Mouse (Mus musculus) kidney, adult 11 months (tissue): ENCODE results near the gene Psenen.

Source experiments
- DNase-seq: peaks from one replicate; pipeline ENCODE4 v3.0.0; 2022

Psenen gene

GRCm38 (mm10) chr7:30588676-30589434 lies 25.4 kb upstream of the Psenen start, which contains the start of gene Kmt2b:
TSS of gene Kmt2b (minus strand) at chr7:30588726.
- DNase-seq: peak; percentile 99

DNA sequence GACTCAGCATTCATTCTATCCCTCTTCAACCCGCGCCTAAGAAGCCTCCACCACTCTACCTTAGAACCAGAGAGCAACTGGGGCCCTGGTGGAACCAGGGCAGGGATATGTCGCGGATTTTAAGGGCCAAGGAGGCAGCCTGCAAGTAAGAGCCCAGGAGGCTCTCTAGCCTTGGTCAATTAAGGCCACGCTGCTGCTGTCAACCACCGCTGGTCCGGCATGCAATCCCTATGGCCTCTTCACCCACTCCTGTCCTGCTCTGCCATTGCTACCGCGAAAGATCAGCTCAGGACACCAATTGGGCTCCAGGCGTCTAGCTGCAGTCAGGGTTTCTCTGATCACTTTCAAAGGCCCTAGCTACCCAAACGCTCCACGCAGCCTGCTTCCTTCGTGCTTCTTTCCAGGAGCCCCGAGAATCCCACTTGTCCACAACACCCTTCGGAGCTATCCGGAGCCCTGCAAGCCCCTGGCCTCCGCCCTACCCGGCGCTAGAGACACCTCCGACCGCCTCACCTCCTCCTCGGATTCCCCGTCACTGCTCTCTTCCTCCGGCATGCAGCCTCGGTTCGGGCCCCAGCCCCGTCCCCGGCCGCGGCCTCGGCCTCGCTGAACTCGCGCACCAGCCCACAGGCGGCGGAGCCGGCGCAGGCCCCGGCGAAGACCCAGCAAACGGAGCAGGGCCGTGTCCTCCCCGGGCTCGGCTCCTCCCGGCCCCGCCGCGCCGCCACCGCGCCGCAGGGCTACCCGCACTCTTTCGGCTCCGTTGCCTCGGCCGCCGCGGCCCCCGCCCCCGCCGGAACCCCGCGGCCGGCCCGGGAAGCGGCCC lies 24.6 kb upstream of the Psenen start:
- peak; percentile 51 for DNase-seq

DNA sequence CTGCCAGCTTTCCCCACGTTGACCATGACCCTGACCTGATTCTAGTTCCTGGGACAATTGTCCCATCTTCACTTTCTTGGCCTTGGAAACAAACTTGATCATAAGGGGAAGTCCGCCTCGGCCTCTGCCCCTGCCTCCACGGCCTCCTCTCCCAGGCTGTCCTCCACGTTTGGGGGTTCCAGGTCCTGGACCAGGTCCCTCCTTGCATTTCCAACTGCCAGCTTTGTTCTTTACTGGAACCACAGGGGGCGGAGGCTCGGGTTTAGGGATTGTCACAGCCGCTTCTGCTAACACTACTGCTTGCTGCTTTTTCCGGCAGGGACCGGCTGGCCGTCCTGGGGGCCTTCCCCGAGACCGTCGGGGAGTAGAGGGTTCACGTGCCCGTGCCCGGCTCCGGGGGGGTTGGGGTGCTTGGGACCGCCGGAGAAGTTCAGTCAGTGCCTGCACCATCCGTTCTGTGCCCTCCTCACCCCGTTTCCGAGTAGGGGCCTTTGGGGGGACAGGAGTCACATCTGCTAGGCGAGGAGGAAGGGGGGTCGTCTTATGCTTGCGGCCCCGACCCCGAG lies 23.1 kb upstream of the Psenen start:
- no peak for DNase-seq

DNA sequence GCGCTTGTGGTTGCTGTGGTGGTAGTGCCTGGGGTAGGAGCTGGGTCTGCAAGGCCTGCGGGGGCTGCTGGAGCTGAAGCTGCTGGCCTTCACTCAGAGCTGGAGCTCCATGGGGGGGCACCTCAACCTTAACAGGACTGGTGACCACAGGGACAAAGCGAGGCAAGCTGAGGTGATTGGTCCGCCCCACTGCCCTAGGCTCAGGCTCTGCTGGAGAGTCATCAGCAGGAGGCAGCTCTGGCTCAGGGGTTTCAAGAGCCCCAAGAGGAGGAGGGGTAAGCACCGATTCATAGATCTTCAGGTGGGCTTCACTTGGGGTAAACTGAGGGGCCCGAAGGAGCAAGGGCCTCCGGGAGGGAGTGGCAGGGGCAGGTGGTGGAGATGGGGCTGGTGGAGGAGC lies 21.7 kb upstream of the Psenen start:
- no peak for DNase-seq

- no peak for DNase-seq
These were observed 20.9 kb upstream of the Psenen start for GRCm38 (mm10) chr7:30584339-30584738.

- peak; percentile 45 for DNase-seq
These were observed 18.1 kb upstream of the Psenen start for GRCm38 (mm10) chr7:30581547-30581946.

DNA sequence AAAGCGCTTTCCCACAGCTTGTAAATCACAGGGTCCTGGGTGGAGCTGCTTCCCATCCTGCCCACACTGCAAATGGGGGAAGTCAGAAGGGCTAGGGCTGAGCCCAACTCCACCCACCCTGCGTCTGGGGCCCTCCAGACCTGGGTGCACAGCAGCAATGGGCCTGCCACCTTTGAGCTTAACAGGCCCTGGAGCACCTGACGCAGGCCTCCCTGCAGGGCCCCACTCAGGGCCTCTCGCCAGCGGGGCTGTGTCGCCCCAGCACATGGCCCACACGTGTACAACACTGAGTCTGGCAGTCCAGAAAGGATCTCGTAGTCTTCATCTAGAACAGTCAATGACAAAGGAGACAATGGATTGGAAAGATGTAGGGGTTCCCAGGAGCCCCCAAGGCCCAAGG lies 16.5 kb upstream of the Psenen start:
- no peak for DNase-seq

GRCm38 (mm10) chr7:30572969-30573368 lies 9.5 kb upstream of the Psenen start:
- DNase-seq: peak; percentile 85

DNA sequence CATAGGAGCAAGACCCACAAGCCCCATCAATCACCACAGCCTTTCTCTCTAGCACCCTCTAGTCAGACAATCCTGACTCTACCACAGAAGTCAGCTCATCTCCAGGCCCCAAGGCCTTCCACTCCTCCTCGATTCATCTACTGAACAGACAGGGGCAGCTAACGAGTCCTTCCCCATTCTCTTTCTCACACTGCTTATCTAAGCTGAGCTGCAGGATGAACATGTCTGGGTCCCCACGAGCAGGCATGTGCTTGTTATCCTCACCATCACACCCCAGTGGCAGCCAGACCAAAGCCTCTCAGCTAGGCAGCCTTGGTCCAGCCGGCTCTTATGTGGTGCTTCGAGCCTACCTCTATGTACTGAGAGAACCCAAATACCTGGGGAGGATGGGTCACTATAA lies 9.0 kb upstream of the Psenen start:
- DNase-seq: no peak

DNA sequence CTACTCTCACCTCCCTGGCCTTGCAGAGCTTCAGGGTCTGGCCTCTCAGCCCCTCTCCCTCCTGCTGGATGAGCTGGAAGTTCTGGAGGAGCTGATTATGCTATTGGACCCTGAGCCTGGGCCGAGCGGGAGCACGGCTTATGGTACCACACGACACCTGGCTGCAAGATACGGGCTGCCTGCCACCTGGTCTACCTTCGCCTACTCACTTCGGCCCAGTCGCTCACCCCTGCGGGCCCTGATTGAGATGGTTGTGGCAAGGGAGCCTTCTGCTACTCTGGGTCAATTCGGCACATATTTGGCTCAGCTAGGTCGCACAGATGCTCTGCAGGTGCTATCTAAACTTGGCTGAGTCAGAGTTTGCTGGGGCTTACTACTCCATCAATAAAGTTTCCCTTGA lies 4.1 kb upstream of the Psenen start:
- DNase-seq: no peak

- DNase-seq: no peak
These were observed 2.6 kb upstream of the Psenen start for GRCm38 (mm10) chr7:30566033-30566432.

- no peak for DNase-seq
These were observed 1.6 kb upstream of the Psenen start, which contains the start of gene Igflr1 for GRCm38 (mm10) chr7:30564970-30565571. TSS of gene Igflr1 (plus strand) at chr7:30565427.

DNA sequence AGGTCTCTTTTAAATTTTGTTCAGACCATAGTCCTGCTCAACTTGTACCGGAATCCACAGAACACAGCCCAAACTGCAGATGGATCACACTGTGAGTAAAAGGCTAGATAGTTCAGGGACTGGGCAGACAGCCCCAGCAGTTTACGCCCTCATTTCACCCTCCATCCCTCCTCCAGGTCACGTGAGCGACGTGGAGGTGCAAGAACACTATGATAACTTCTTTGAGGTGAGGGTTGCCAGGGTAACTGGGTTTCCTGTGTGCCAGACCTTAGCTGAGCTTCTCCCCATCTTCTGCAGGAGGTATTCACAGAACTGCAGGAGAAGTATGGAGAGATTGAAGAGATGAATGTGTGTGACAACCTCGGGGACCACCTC lies 466 bp upstream of the Psenen start:
- DNase-seq: no peak

DNA sequence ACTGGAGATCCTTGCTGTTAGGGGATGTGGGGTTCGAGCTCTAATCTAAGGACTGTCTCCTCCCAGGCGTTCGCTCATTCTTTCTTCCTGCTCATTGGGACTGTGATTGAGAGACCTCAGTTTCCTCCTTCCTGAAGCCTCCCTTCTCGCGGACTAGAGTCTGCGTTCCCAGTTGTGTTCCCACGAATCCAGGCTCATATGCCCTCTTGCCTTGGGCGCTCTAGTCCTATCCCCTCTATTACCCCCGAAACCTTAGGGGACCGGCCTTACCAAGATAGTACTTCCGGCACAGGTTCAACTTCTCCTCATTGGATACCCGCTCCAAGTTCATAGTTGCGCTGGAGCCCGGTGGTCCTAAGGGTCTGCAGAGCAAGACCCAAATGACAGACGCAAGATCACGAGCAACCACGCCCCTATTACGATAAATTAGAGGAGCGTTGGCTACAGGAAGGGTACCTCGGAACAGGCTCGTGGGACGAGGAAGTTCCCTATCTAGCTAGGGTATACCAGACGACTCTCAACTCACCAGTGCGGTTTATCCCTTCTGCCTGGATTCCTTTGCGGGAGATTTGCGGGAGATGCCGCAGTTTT lies 806 bp downstream of the Psenen start:
- DNase-seq: no peak

- no peak for DNase-seq
These were observed 3.1 kb downstream of the Psenen start for GRCm38 (mm10) chr7:30560296-30560695.

GRCm38 (mm10) chr7:30559443-30559954 lies 3.9 kb downstream of the Psenen start, which contains the start of gene Lin37:
TSS of gene Lin37 (minus strand) at chr7:30559838.
- DNase-seq: peak; percentile 100

DNA sequence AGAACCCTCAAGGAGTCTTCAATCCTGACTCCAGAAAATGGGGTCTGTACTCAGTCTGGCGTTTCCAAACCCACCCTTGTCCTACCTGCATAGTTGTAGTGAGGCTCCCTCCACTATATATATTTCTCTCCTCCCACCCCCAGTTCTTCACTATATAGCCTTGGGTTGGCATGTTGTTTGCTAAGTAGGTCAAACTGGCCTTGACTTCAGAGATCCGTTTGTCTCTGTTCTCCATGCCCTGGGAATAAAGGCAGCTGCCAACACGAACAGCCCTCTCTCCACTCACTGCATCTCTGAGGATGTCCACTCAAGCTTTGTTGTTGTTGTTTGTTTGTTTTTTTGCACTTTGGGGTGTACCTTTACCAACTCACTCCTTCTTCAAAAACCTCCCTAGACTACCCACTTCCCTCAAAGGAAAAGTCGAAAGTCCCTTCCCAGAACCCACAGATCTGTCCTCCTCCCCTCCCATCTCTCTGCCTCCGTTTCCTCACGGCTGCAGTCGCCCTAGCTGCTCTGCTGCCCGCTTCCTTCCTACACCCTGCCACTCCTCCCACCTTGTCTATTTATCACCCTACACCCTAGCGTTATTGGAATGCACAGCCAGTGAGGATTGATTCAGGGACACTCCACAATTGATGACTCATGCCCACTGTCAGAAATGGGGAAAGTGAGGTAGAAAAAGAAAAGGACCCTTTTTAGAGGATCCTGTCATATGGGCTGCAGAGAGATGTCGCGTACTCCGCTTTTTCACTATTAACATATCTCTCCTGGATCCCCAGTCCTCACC lies 4.6 kb downstream of the Psenen start:
- DNase-seq: no peak

DNA sequence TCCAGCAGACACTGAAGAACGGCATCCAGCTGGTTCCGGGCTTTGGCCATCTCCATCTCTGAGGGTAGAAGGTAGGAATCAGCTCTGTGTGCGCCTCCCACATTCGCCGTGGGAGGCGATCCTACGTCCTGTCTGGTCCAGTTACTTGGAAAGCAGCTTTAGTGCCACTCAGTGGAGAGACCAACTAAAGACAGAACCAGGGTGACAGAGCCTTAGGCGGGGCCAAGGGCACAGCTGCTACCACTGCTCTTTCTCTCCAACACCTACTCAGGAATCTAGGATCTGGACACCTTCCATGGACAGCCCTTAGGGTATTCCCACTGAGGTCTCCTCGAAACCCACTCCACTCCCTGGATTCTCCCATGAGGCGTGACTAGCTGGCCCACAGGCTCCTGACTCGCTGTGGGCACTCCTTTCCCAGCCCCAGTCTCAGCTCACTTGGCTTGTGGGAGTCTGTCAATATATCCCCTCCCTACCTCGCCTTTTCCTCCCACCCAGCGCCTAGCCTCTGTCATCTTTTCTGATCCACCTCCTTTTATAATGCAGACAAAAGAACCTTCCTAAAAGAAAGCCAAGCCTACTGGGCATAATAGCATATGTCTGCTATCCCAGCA lies 5.4 kb downstream of the Psenen start:
- no peak for DNase-seq

- no peak for DNase-seq
These were observed 6.4 kb downstream of the Psenen start for GRCm38 (mm10) chr7:30556894-30557536.

- DNase-seq: no peak
These were observed 9.4 kb downstream of the Psenen start for GRCm38 (mm10) chr7:30553810-30554584.
